In the genomic region with DNA sequence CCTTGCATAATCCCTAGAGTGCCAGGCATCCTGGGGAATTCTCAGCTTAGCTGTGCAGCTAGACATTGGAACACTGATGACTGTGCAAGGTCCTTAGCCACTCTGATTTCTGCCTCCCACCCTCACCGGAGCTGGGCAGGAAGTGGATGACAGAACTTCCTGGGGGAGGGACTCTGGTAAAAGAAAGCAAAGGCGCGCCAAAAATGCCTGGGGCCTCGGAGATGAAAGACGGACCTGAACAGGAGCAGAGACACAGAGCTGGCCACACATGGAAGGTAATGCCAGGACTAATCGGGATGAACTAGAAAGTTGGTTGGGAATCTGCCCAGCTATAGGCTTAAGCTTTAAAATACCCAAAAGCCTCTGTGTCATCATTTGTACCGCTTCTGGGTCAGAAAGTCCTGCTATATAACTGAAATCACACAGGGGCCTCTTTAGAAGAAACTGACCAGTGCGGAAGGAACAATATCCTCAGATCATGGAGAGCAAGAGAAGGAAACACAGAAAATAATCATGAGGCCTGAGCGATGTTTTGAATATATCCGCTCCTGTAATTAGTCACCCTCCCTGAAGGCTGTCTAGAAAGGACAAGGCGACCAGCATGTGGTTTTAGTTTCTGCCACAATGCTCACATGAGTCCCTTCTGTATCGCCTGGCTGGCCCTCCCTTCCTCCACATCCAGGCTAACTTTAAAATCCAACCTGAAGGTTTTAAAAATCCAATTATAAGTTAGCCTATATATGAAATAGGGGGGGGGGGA, we compare ENCODE assay signal across 8 mouse cellular contexts. TPM values are rescaled to one million over a fixed set of nuclear protein-coding genes. Genes with fewer than 3 reads are reported as not detected.
DNase-seq lines count a peak whose midpoint lies in the region; ATAC-seq and TF ChIP-seq lines count a peak whose summit lies in the region.

A gene (plus strand): TSS at position 197 of the 760 bp plus-strand sequence.

- WGBS in kidney, embryonic 14.5 days, result 78% methylated on average over 12 of the region's 12 CpGs
- WGBS in bone marrow, adult 2 months, result under 1% methylated on average over 12 of the region's 12 CpGs
- 61% methylated on average over 12 of the region's 12 CpGs for WGBS in heart, embryonic 16.5 days
- 65% methylated on average over 12 of the region's 12 CpGs for WGBS in liver, embryonic 11.5 days
- 73% methylated on average over 12 of the region's 12 CpGs for WGBS in hindbrain, postnatal 0 days

- no peak within 1 kb of the TSS for H3K4me3 ChIP-seq in kidney, embryonic 14.5 days (ENCODE audit: low read length)
- H3K4me3 ChIP-seq in bone marrow, adult 2 months (replicated peaks; ENCODE audit: control insufficient read depth, low read depth, low read length), result peak within 1 kb of the TSS; percentile 70
- peak within 1 kb of the TSS; percentile 43 for H3K4me3 ChIP-seq in heart, embryonic 16.5 days (ENCODE audit: low read length)
- H3K4me3 ChIP-seq in liver, embryonic 11.5 days (ENCODE audit: low read depth, low read length), result peak within 1 kb of the TSS; percentile 11; the same call in 1 of the 2 replicates
- H3K4me3 ChIP-seq in hindbrain, postnatal 0 days (ENCODE audit: low read length), result no peak within 1 kb of the TSS

- TF ChIP-seq CTCF in bone marrow, adult 2 months (IDR thresholded peaks at IDR 0.05; ENCODE audit: control insufficient read depth, insufficient read depth, low read length), result no peak
- TF ChIP-seq CTCF in hindbrain, postnatal 0 days (IDR thresholded peaks at IDR 0.05; ENCODE audit: low read depth), result no peak

- no peak for ATAC-seq in kidney, embryonic 14.5 days (ENCODE audit: low FRiP score, low TSS enrichment)
- ATAC-seq in heart, embryonic 16.5 days (replicated peaks; ENCODE audit: extremely low read depth, insufficient read depth, low FRiP score), result 0 out of 2 replicates have a peak, but pooled peaks have one; percentile 63
- no peak for ATAC-seq in liver, embryonic 11.5 days (replicated peaks; ENCODE audit: low FRiP score)
- no peak for ATAC-seq in hindbrain, postnatal 0 days

- no peaks in the 10 kb centered on the region for H3K9me3 ChIP-seq in kidney, embryonic 14.5 days (ENCODE audit: control insufficient read depth, low read length)
- no peaks in the 10 kb centered on the region for H3K9me3 ChIP-seq in heart, embryonic 16.5 days (replicated peaks; ENCODE audit: control insufficient read depth, low read length)
- no peaks in the 10 kb centered on the region for H3K9me3 ChIP-seq in liver, embryonic 11.5 days (ENCODE audit: control insufficient read depth, low read length)
- no peaks in the 10 kb centered on the region for H3K9me3 ChIP-seq in hindbrain, postnatal 0 days (ENCODE audit: low read length)

- H3K27me3 ChIP-seq in kidney, embryonic 14.5 days (ENCODE audit: control insufficient read depth, insufficient read depth, low read length), result no peaks in the 10 kb centered on the region
- no peaks in the 10 kb centered on the region for H3K27me3 ChIP-seq in heart, embryonic 16.5 days (ENCODE audit: control insufficient read depth, insufficient read depth, low read length)
- no peaks in the 10 kb centered on the region for H3K27me3 ChIP-seq in liver, embryonic 11.5 days (replicated peaks; ENCODE audit: control insufficient read depth, insufficient read depth, low read length)
- no peaks in the 10 kb centered on the region for H3K27me3 ChIP-seq in hindbrain, postnatal 0 days (ENCODE audit: insufficient read depth, low read length)

- no peak within 1 kb of the TSS for H3K9ac ChIP-seq in kidney, embryonic 14.5 days (ENCODE audit: low read depth, low read length)
- H3K9ac ChIP-seq in heart, embryonic 16.5 days (ENCODE audit: low read length), result peak within 1 kb of the TSS; percentile 46; the same call in 1 of the 2 replicates
- no peak within 1 kb of the TSS for H3K9ac ChIP-seq in liver, embryonic 11.5 days (ENCODE audit: low read depth, low read length)
- no peak within 1 kb of the TSS for H3K9ac ChIP-seq in hindbrain, postnatal 0 days (replicated peaks; ENCODE audit: low read length)

- TF ChIP-seq POLR2A in bone marrow, adult 2 months (IDR thresholded peaks at IDR 0.05; ENCODE audit: borderline replicate concordance, control insufficient read depth, low read depth, low read length), result no peak

- DNase-seq in kidney, adult 11 months, result peak; percentile 29
- DNase-seq in liver, embryonic 11.5 days (ENCODE audit: low spot score), result no peak
- peak; percentile 7 for DNase-seq in skeletal muscle tissue, adult 2 months (ENCODE audit: low read depth, low spot score)
- no peak for DNase-seq in layer of hippocampus, adult 11-12 months (ENCODE audit: low spot score)
- DNase-seq in hindbrain, postnatal 0 days (ENCODE audit: low spot score), result no peak

- H3K27ac ChIP-seq in kidney, embryonic 14.5 days (ENCODE audit: low read depth, low read length), result no peak within 1 kb of the TSS
- peak within 1 kb of the TSS; percentile 69; the same call in 1 of the 2 replicates for H3K27ac ChIP-seq in bone marrow, adult 2 months (ENCODE audit: control insufficient read depth, insufficient read depth, low read depth, low read length, poor library complexity)
- peak within 1 kb of the TSS; percentile 42 for H3K27ac ChIP-seq in heart, embryonic 16.5 days (ENCODE audit: low read length)
- H3K27ac ChIP-seq in liver, embryonic 11.5 days (ENCODE audit: low read depth, low read length), result no peak within 1 kb of the TSS
- H3K27ac ChIP-seq in hindbrain, postnatal 0 days, result no peak within 1 kb of the TSS

- H3K4me2 ChIP-seq in kidney, embryonic 14.5 days (replicated peaks; ENCODE audit: low read depth, low read length), result no peak within 1 kb of the TSS; the same call in 1 of the 2 replicates
- peak within 1 kb of the TSS; percentile 56 for H3K4me2 ChIP-seq in heart, embryonic 16.5 days (ENCODE audit: low read depth, low read length)
- H3K4me2 ChIP-seq in liver, embryonic 11.5 days, result peak within 1 kb of the TSS; percentile 43
- no peak within 1 kb of the TSS for H3K4me2 ChIP-seq in hindbrain, postnatal 0 days (ENCODE audit: low read depth, low read length)

- H3K36me3 ChIP-seq in kidney, embryonic 14.5 days (ENCODE audit: control insufficient read depth, insufficient read depth, low read length), result no peaks in the 10 kb centered on the region
- no peaks in the 10 kb centered on the region for H3K36me3 ChIP-seq in heart, embryonic 16.5 days (ENCODE audit: control insufficient read depth, insufficient read depth)
- H3K36me3 ChIP-seq in liver, embryonic 11.5 days (ENCODE audit: control insufficient read depth, insufficient read depth, low read length), result no peaks in the 10 kb centered on the region
- no peaks in the 10 kb centered on the region for H3K36me3 ChIP-seq in hindbrain, postnatal 0 days (ENCODE audit: insufficient read depth, low read length)

- H3K4me1 ChIP-seq in kidney, embryonic 14.5 days (ENCODE audit: control insufficient read depth, insufficient read depth, low read length), result no peaks in the 10 kb centered on the region
- H3K4me1 ChIP-seq in bone marrow, adult 2 months (ENCODE audit: control insufficient read depth, insufficient read depth, low read length), result peaks cover 5% of the 10 kb centered on the region; the same call in 1 of the 2 replicates
- H3K4me1 ChIP-seq in heart, embryonic 16.5 days (ENCODE audit: control insufficient read depth, insufficient read depth, low read length), result no peaks in the 10 kb centered on the region
- no peaks in the 10 kb centered on the region for H3K4me1 ChIP-seq in liver, embryonic 11.5 days (replicated peaks; ENCODE audit: control insufficient read depth, insufficient read depth, low read length)
- H3K4me1 ChIP-seq in hindbrain, postnatal 0 days (ENCODE audit: insufficient read depth, low read length), result no peaks in the 10 kb centered on the region

RNA-seq across cellular contexts. Expression of the gene that starts here (rescaled TPM):
- polyA plus RNA-seq in kidney, embryonic 14.5 days (2014; fragmentation: Nextera tagmentation; extraction: Ambion mirVana), result 1.4 and 2.6 TPM in 2 replicates
- polyA plus RNA-seq in bone marrow, adult 2 months (2011; ENCODE audit: insufficient read depth, insufficient read length, low replicate concordance, missing spikeins), result 4.0 and 6.4 TPM in 2 replicates
- 1.0 and 2.2 TPM in 2 replicates for polyA plus RNA-seq in heart, embryonic 16.5 days (2015; fragmentation: Nextera tagmentation; extraction: Ambion mirVana)
- 0.71 and 0.83 TPM in 2 replicates for polyA plus RNA-seq in liver, embryonic 11.5 days (2014; fragmentation: Nextera tagmentation; extraction: Ambion mirVana)
- total RNA-seq in hindbrain, postnatal 0 days (2014; rRNA removed), result 0.26 TPM in 1 of 2 replicates, not detected in the other
- 0.23 TPM in 2 replicates for polyA plus RNA-seq in hindbrain, postnatal 0 days (2015; fragmentation: Nextera tagmentation; extraction: Ambion mirVana)

Comparison
In these comparisons a context has a peak if more than half of its experiments do, and no peak if none do; other contexts are left out.
1. DNase-seq: peak in kidney, adult 11 months (single experiment) and skeletal muscle tissue, adult 2 months (single experiment); none in liver, embryonic 11.5 days (single experiment), layer of hippocampus, adult 11-12 months (single experiment) and hindbrain, postnatal 0 days (single experiment).
2. H3K27ac ChIP-seq: peak in bone marrow, adult 2 months (single experiment) and heart, embryonic 16.5 days (single experiment); none in kidney, embryonic 14.5 days (single experiment), liver, embryonic 11.5 days (single experiment) and hindbrain, postnatal 0 days (single experiment).
3. H3K4me2 ChIP-seq: peak in heart, embryonic 16.5 days (single experiment) and liver, embryonic 11.5 days (single experiment); none in kidney, embryonic 14.5 days (single experiment) and hindbrain, postnatal 0 days (single experiment).
4. H3K4me3 ChIP-seq: peak in bone marrow, adult 2 months (single experiment), heart, embryonic 16.5 days (single experiment) and liver, embryonic 11.5 days (single experiment); none in kidney, embryonic 14.5 days (single experiment) and hindbrain, postnatal 0 days (single experiment).